Mouse (Mus musculus): ENCODE results near the gene Plxnd1. TPM values are rescaled to one million over a fixed set of nuclear protein-coding genes. Genes with fewer than 3 reads are reported as not detected.

The Plxnd1 gene
- total RNA-seq, 2 experiments from 2014 or later, result 38.2 to 43.3 TPM

DNA sequence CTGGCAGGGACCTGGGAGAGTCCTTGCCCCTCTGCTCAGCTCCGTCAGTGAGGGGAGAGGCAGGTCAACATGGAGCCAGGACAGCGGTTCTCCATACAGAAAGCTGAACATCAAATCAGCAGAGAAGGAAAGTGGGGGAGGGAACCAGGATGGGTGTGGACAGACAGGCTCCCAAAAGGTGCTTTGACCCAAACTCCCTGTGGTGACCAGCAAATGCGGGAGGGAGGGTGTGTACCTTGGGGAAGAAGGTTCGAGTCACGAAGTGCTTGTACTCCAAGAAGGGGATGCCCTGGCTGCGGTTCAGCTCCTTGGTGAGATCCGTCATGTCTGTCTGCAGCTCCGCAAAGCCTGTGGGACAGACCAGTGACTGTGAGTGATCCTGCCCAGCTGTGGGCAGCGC, 31.1 kb downstream of the Plxnd1 start:
- ATAC-seq (replicated peaks; ENCODE audit: poor library complexity, severe bottlenecking), result no peak

- ATAC-seq (replicated peaks; ENCODE audit: poor library complexity, severe bottlenecking), result no peak
Observed at GRCm38 (mm10) chr6:115962439-115963085, 32.2 kb downstream of the Plxnd1 start.

DNA sequence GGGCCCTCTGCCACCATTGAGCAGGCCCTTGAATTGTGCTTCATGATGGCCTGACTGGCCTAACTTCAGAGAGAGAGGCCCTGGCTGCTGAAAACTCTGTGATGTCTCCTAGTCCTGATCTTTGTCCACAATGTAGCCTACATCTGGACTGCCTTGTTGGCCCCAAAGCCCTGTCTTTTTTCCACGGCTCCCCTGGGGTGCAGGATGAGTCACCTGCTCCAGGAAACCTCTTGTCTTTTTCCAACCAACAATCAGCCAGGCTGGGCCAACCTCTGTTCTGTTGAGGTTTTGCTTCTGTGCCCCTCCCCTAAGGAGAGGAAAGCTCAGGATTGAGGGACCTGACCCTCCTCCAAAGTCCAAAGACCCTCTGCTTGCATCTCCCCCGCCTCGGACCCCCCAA, 33.1 kb downstream of the Plxnd1 start:
- ATAC-seq (replicated peaks; ENCODE audit: poor library complexity, severe bottlenecking), result no peak

- ATAC-seq (replicated peaks; ENCODE audit: poor library complexity, severe bottlenecking), result no peak
Observed at GRCm38 (mm10) chr6:115960322-115960721, 34.5 kb downstream of the Plxnd1 start.

- ATAC-seq (replicated peaks; ENCODE audit: poor library complexity, severe bottlenecking), result no peak
Observed at GRCm38 (mm10) chr6:115959151-115959691, 35.6 kb downstream of the Plxnd1 start.

DNA sequence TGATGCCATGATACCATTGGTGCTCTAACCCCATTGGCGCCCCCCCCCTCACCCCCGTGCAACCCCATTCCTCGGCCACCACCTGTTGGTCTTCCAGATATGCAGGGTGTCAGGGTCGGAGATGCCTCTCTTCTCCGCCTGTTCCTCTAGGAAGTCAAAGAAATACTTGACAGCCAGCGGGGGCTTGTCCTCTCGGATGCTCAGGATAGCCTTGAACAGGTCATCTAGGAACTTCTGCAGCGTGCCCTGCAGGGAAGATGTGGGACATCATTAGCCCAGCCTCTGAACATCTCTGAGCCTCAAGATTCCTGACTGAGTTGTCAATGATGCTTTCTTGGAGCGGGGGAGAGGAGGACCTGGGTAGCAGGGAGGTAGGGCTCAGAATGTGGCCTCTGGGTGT, 36.4 kb downstream of the Plxnd1 start:
- ATAC-seq (replicated peaks; ENCODE audit: poor library complexity, severe bottlenecking), result no peak

DNA sequence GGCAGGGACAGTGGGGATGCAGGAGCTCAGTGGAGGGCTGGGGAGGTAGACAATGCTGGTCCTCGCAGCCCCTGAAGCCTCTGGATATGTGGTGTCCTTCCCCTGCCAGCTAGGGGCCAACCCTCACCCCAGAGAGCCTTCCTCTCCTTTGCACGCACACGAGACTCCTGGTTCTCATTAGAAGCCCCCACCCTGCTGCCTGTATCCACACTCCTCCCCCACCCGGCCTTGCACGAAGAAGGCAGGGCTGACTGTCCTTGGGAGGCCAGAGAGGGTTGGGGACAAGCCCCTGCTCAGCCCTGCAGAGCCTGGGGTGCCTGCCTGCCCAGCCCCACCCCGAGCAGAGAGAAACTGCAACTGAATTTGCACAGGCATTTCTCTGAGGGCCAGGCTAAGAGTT, 37.1 kb downstream of the Plxnd1 start:
- no peak for ATAC-seq (replicated peaks; ENCODE audit: poor library complexity, severe bottlenecking)

DNA sequence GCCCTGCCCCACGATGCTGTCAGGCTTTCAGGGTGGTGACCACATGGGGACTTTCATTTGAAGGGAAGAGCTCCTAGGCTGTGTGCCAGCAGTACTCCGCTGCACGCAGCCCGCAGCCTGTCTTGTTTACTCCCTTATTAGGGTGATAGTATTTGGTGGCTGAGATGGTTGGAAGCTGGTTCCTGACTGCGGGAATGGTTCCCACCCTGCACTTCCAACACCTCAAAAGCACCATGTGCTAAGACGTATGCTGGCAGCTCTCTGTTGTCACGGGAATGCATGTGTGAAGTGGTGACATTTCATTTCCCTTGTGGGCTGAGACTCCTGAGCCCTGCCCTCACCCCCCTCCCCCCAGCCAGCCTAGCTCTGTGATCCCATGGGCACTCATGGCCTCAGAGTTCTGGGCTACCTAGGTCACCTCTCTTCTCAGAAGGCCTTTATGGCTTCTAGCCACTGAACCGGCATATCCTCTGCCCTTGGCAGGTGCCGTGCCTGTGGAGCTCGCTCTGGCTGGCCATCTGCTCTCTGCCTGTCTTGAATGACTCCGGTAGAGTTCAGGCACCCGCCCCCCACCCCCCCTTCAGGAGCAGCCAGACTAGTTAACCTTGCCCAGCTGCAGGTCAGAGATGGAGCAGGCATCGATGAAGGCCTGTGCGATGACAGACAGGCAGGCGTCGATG, 37.7 kb downstream of the Plxnd1 start:
- ATAC-seq (replicated peaks; ENCODE audit: poor library complexity, severe bottlenecking), result 0 out of 2 replicates have a peak, but pooled peaks have one; percentile 17

DNA sequence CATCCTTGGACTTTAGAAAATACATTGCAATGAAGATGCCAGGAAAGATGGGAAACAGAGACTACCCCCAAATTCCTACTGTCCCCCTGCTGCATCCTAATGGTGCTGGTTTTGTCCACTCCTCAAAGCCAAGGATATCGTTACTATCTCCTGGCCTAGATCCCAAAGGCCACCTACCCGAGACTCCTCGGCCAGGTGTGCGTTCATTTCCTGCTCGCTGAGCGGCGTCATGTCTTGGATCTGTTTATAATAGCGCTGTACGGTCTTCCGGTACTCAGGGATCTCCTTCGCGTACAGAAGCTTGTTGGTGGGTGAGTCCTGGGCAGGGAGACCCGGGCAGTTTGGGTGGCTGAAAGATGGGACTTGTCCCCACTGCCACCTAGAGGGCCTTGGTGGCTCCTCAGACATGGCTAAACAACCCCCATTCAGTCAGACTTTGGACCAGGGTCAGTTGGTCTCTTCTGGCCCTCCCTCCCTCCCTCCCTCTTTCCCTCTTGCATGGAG, 38.3 kb downstream of the Plxnd1 start:
- ATAC-seq (replicated peaks; ENCODE audit: poor library complexity, severe bottlenecking), result no peak

- ATAC-seq (replicated peaks; ENCODE audit: poor library complexity, severe bottlenecking), result no peak
Observed at GRCm38 (mm10) chr6:115955664-115956063, 39.1 kb downstream of the Plxnd1 start.

DNA sequence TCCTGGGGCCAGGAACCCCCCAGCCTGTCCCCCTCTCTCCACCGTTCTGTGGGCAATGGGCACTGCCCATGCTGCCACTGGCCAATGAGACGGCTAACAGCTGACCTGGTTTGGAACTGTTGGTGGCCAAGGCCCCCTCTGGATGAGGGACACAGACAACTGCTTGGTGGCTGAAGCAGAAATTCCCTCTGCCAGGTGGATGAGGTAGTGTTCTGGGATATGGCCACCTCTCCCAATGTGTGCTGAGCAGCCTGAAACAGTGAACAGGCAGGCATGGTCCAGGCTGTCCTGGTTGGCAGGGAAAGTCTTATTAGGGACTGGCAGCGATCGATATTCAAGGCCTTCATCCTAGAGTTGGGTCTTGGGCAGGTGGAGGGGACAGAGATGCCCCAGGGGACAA, 39.6 kb downstream of the Plxnd1 start:
- ATAC-seq (replicated peaks; ENCODE audit: poor library complexity, severe bottlenecking), result no peak

DNA sequence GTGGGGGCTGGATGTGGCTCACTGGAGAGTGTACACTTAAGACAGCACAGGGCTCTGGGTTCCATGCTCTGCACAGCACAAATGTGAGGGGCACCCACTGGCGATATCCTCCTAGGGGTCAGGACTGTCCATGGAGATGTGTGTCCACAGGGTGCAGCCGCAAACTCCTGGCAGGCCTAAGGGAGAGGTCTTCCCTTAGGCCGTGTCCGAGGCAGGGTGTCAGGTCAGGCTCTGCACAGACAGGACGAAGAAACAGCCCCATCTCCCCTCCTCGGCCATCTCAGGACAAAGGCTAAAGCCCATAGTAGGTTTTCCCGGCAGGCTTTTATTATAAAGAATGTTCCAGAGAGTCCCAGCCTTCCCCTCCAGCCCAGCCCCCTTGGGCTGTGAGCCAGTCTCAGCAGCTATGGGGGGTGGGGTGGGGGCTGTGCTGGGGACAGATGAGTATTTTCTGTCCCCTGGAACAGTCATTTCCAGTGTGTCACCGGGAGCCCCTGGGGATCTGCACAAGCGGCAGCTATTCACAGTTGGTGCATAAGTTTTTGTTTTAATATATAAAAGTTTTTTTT, 40.2 kb downstream of the Plxnd1 start:
- ATAC-seq (replicated peaks; ENCODE audit: poor library complexity, severe bottlenecking), result no peak

DNA sequence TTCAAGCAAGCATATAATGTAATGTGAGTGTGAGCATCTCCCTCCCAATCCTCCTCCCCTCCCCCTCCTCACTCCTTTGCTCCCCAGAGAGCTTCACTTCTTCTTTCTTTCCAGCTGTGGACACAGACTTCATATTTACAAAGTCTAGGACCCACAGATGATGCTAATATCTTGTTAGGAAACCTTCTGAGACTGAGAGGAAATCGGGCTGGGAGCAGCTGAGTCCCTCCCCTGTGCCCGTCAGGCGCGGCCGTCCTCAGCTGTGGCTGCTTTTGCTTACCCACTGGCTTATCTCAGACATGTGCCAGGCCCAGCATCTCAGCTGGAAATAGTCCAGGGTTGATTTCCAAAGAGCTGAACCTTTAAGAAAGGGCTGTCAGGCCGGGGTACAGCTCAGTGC, 48.4 kb downstream of the Plxnd1 start:
- peak; percentile 81 for ATAC-seq (replicated peaks; ENCODE audit: poor library complexity, severe bottlenecking)

DNA sequence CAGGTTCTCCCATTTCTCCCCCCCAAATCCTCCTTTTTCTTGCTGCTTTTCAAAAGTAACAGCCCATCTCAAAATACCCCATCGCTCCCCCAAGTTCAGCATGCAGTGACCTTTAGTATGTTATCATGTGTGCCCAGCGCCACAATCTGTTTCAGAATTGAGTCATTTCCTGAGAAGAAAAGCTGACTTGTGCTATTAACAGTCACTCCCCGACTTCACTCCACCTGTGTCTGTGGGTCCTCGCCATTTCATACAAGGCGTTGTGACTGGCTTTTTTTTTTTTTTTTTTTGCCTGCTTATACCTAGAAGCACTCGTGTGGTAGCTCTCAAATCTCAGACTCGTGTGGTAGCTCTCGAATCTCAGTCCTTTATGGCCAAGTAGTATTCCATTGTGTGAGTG, 49.2 kb downstream of the Plxnd1 start:
- no peak for ATAC-seq (replicated peaks; ENCODE audit: poor library complexity, severe bottlenecking)

DNA sequence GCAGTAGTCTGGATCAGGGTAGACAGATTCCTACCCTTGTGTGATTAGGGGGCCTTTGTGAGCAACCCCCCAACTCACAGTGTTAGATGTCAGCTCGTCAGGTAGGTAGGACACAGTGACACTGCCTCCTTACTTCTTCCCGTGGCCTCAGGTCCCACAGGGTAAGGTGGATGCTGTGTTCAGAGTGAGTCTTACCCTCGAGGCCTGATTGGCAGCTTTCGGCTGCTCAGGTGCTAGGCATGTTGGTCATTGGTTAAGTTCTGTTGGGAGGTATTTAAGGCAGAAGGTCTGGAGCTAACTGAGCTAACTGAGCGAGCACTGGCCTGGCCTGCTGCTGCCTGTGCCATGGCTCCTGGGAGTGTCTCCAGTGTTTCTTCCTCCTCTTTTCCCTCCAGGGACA, 50.2 kb downstream of the Plxnd1 start, which contains the start of gene H1foo:
Gene H1foo (plus strand): TSS at position 301 of the 400 bp plus-strand sequence.
- ATAC-seq (replicated peaks; ENCODE audit: poor library complexity, severe bottlenecking), result no peak

- ATAC-seq (replicated peaks; ENCODE audit: poor library complexity, severe bottlenecking), result no peak
Observed at GRCm38 (mm10) chr6:115943498-115944427, 51.0 kb downstream of the Plxnd1 start.

DNA sequence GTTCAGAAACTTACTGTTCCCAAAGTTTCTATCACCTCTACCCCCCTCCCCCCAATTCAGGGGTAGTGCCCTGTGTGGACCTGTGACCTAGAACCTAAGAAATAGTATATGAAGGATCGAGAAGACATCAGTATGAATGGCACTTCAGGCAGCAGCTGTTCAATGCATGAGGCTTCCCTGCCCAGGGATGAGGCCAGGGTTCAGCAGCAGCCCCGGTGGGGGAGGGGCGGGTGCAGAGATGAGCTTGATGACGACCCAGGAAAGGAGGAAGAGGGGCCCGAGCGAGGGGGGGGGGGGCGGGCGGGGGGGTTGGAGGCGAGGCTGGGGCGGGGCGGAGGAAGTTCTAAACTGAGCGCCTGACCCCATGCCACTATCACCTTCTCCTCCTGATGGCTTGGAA, 53.7 kb downstream of the Plxnd1 start:
- ATAC-seq (replicated peaks; ENCODE audit: poor library complexity, severe bottlenecking), result peak; percentile 52

DNA sequence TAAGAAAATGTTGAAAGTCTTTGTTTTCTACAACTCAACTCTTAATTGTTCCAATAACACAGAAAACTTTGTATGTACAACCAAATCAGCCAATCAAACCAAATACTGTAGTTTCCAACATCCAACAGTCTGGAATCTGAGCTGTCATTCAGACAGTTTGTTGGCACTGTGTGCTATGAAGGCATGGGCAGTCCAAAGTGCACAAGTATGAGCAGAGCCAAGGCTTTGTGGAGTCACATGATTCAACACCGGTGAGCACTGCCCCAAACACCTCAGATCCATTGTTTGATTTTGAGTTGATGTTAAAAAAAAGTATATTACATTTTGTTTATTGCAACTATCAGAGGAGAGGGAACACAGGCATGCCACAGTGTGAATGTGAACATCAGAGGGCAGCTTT, 54.2 kb downstream of the Plxnd1 start:
- no peak for ATAC-seq (replicated peaks; ENCODE audit: poor library complexity, severe bottlenecking)

- ATAC-seq (replicated peaks; ENCODE audit: poor library complexity, severe bottlenecking), result no peak
Observed at GRCm38 (mm10) chr6:115938798-115939197, 56.0 kb downstream of the Plxnd1 start.

- ATAC-seq (replicated peaks; ENCODE audit: poor library complexity, severe bottlenecking), result no peak
Observed at GRCm38 (mm10) chr6:115938011-115938410, 56.8 kb downstream of the Plxnd1 start.
